Mouse (Mus musculus): ENCODE results near the gene Slc7a6.
A peak's percentile ranks its signal among the peaks of the same experiment; 100 is the strongest.

DNA sequence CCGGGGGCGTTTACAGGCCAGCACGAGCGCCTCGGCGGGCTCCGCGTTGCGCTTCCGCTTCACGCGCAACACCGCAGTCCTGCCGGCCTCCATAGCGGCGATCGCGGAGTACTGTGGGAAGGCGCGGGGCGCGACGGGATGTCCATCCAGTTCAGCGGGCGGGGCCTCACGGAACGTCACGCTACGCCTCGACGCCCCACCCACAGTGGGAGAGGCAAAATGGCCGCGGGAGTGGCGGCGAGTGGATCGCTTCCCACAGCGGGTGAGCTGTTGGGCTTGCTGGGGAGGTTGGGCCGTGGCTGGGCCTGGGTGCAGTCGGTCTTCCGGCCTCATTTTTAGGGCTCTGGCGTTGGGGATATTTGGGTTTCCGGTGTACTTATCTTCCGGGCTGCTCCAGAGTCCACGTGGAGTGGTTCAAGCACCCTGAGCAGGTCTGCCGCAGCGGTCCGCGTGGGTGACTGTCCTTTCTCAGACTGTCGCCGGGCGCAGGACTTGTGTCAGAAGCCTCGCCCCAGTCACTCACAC lies 42.2 kb downstream of the Slc7a6 start, which contains the start of the genes Slc7a6os and Prmt7:
- no peak for TF ChIP-seq CEBPB (IDR thresholded peaks at IDR 0.05; ENCODE audit: low read depth)
- no peak for TF ChIP-seq CTCF (IDR thresholded peaks at IDR 0.05; ENCODE audit: control insufficient read depth, insufficient read depth, insufficient read length)
- TF ChIP-seq MYOG (IDR thresholded peaks at IDR 0.05; ENCODE audit: control insufficient read depth, extremely low read depth, insufficient read length), result no peak
- peak; percentile 90 for TF ChIP-seq MAX (IDR thresholded peaks at IDR 0.05)
- TF ChIP-seq USF1 (IDR thresholded peaks at IDR 0.05; ENCODE audit: low read depth), result no peak
- TF ChIP-seq FOSL1 (IDR thresholded peaks at IDR 0.05; ENCODE audit: insufficient read depth, low read length, poor library complexity, severe bottlenecking), result no peak
- no peak for TF ChIP-seq MYOD1 (IDR thresholded peaks at IDR 0.05; ENCODE audit: control insufficient read depth, insufficient read length, low read depth)

Data from C2C12 (cell line).